Mouse (Mus musculus) MEL (cell line): Measurements from ENCODE around the gene Asb14.

Experiments used
- CTCF ChIP-seq, 3 experiments: IDR thresholded peaks in 2 of 3; conservative IDR thresholded peaks in 1 of 3; 2 replicates each; pipeline ENCODE4 v1.5.1; 2011 to 2012; ENCODE audit warnings: low read length in 3 of 3, low read depth in 2 of 3, mild to moderate bottlenecking in 2 of 3, improper control_type of control experiment in 1 of 3, inconsistent platforms in 1 of 3, mixed read lengths in 1 of 3, moderate library complexity in 1 of 3; ENCODE audit not compliant: control insufficient read depth in 1 of 3, insufficient read depth in 1 of 3, poor library complexity in 1 of 3, severe bottlenecking in 1 of 3
- KAT2A ChIP-seq: conservative IDR thresholded peaks from 2 replicates; pipeline ENCODE4 v1.6.1; 2012; ENCODE audit warnings: low read depth, low read length, improper control_type of control experiment, inconsistent platforms
- MAX ChIP-seq: IDR thresholded peaks from 2 replicates; pipeline ENCODE4 v1.6.1; 2011; ENCODE audit warnings: low read length, improper control_type of control experiment
- MEF2A ChIP-seq: IDR thresholded peaks from 2 replicates; pipeline ENCODE4 v1.6.1; 2014; ENCODE audit warnings: low read depth, mild to moderate bottlenecking, inconsistent platforms, low read length, improper control_type of control experiment; ENCODE audit not compliant: poor library complexity, insufficient replicate concordance, severe bottlenecking; ENCODE audit errors: extremely low read depth
- SMC3 ChIP-seq: IDR thresholded peaks from 2 replicates; pipeline ENCODE4 v1.6.1; 2011; ENCODE audit warnings: low read depth, low read length, improper control_type of control experiment
- ZC3H11A ChIP-seq: IDR thresholded peaks from 2 replicates; pipeline ENCODE4 v1.6.1; 2012; ENCODE audit warnings: low read depth, mild to moderate bottlenecking, inconsistent platforms, low read length, improper control_type of control experiment

GRCm38 (mm10) chr14:26923702-26924421, 29.5 kb downstream of the Asb14 start:
- TF ChIP-seq MAX (peak; percentile 35; the same call in 1 of the 2 replicates), ZC3H11A (no peak), CTCF (IDR thresholded peaks at IDR 0.05 in 2 of 3, conservative IDR thresholded peaks at IDR 0.05 in 1 of 3; ENCODE audit: control insufficient read depth in 1 of 3, insufficient read depth in 1 of 3, low read depth in 2 of 3, low read length in 3 of 3, poor library complexity in 1 of 3, severe bottlenecking in 1 of 3) (no peak), KAT2A (no peak), MEF2A (peak; percentile 81; the same call in 1 of the 2 replicates), SMC3 (0 out of 2 replicates have a peak, but pooled peaks have one; percentile 5)
